Comparison of ENCODE assay signal across 11 mouse cellular contexts in the genomic region with DNA sequence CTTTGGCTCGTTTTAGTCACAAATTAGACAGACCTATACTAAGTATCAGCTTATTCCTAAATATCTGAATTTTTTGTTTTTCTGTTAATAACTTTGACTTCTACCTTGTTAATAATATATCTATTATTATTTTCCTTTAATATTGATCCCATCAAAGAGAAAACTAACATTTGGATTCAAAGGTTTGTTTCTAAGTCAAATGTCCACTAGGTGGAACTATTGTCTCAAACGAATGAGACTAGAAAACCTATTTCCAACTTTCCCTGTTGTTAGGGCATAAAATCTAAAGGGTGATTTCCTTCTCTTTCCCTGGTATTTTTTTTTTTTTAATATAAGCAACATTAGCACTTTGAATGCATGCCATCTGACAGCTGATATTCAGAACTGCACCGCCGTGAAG. TPM values are rescaled to one million over a fixed set of nuclear protein-coding genes. Genes with fewer than 3 reads are reported as not detected.
A peak's percentile ranks its signal among the peaks of the same experiment; 100 is the strongest.
DNase-seq lines count a peak whose midpoint lies in the region; ATAC-seq lines count a peak whose summit lies in the region.
"Had no signal": no experiment of that assay in that cellular context is flagged by ENCODE, and none has a peak within 500 bp of the region (broad histone marks: within the 10 kb centered on the region; RNA-seq: fewer than 3 reads in every experiment).

No protein-coding gene starts in this region.

- no peaks in the 10 kb centered on the region for H3K36me3 ChIP-seq in hindbrain, embryonic 11.5 days (ENCODE audit: control insufficient read depth, insufficient read depth, low read length)
- H3K36me3 ChIP-seq in hindbrain, embryonic 13.5 days = no peaks in the 10 kb centered on the region
- no peaks in the 10 kb centered on the region for H3K36me3 ChIP-seq in midbrain, embryonic 14.5 days (ENCODE audit: control insufficient read depth, insufficient read depth, low read length)
- H3K36me3 ChIP-seq in midbrain, embryonic 10.5 days = no peaks in the 10 kb centered on the region
- no peaks in the 10 kb centered on the region for H3K36me3 ChIP-seq in splenic B cell, adult 2 months (ENCODE audit: control insufficient read depth, insufficient read depth, low read length, poor library complexity, severe bottlenecking)
- H3K36me3 ChIP-seq: heart, embryonic 13.5 days had no signal

- no peak overlapping the region for H3K4me2 ChIP-seq in hindbrain, embryonic 11.5 days (replicated peaks; ENCODE audit: low read depth, low read length)
- no peak overlapping the region for H3K4me2 ChIP-seq in hindbrain, embryonic 13.5 days
- no peak overlapping the region for H3K4me2 ChIP-seq in midbrain, embryonic 14.5 days (ENCODE audit: low read length)
- H3K4me2 ChIP-seq: heart, embryonic 13.5 days had no signal

- no peak overlapping the region for H3K27ac ChIP-seq in hindbrain, embryonic 11.5 days (ENCODE audit: low read depth, low read length)
- H3K27ac ChIP-seq in hindbrain, embryonic 13.5 days = no peak overlapping the region
- no peak overlapping the region for H3K27ac ChIP-seq in midbrain, embryonic 14.5 days (replicated peaks; ENCODE audit: low read depth, low read length)
- H3K27ac ChIP-seq in midbrain, embryonic 10.5 days (replicated peaks) = no peak overlapping the region
- H3K27ac ChIP-seq: heart, embryonic 13.5 days; macrophage had no signal

- H3K4me3 ChIP-seq in hindbrain, embryonic 11.5 days (ENCODE audit: low read depth, low read length) = no peak overlapping the region
- no peak overlapping the region for H3K4me3 ChIP-seq in hindbrain, embryonic 13.5 days
- no peak overlapping the region for H3K4me3 ChIP-seq in midbrain, embryonic 14.5 days (replicated peaks; ENCODE audit: low read depth, low read length)
- H3K4me3 ChIP-seq in midbrain, embryonic 10.5 days = no peak overlapping the region
- H3K4me3 ChIP-seq: heart, embryonic 13.5 days had no signal

- no peaks in the 10 kb centered on the region for H3K4me1 ChIP-seq in hindbrain, embryonic 11.5 days (replicated peaks; ENCODE audit: control insufficient read depth, insufficient read depth, low read length)
- H3K4me1 ChIP-seq in hindbrain, embryonic 13.5 days (replicated peaks) = no peaks in the 10 kb centered on the region
- H3K4me1 ChIP-seq in midbrain, embryonic 14.5 days (ENCODE audit: control insufficient read depth, insufficient read depth, low read length) = no peaks in the 10 kb centered on the region
- H3K4me1 ChIP-seq in midbrain, embryonic 10.5 days = no peaks in the 10 kb centered on the region
- H3K4me1 ChIP-seq: heart, embryonic 13.5 days had no signal

- peak; percentile 44 for DNase-seq in hindbrain, embryonic 11.5 days (ENCODE audit: low spot score)
- DNase-seq in midbrain, embryonic 14.5 days = peak; percentile 87
- DNase-seq in midbrain, embryonic 10.5 days (ENCODE audit: low spot score) = no peak
- peak; percentile 49 for DNase-seq in brain, adult 2 months (ENCODE audit: low read depth, low spot score)
- DNase-seq in splenic B cell, adult 2 months (ENCODE audit: low read depth, low spot score) = peak; percentile 45
- no peak for DNase-seq in adrenal gland, adult 8-10 months
- DNase-seq in spleen, postnatal 10 days (ENCODE audit: low spot score in 2 of 2) = no peak
- DNase-seq: kidney, adult 8-10 months had no signal

- 40% methylated on average over 4 of the region's 4 CpGs for WGBS in hindbrain, embryonic 11.5 days
- 29% methylated on average over 4 of the region's 4 CpGs for WGBS in hindbrain, embryonic 13.5 days
- WGBS in midbrain, embryonic 14.5 days = 35% methylated on average over 4 of the region's 4 CpGs
- WGBS in midbrain, embryonic 10.5 days = 50% methylated on average over 4 of the region's 4 CpGs

- H3K27me3 ChIP-seq in hindbrain, embryonic 11.5 days (ENCODE audit: control insufficient read depth, insufficient read depth, low read length) = no peaks in the 10 kb centered on the region
- H3K27me3 ChIP-seq in hindbrain, embryonic 13.5 days = no peaks in the 10 kb centered on the region
- no peaks in the 10 kb centered on the region for H3K27me3 ChIP-seq in midbrain, embryonic 14.5 days (ENCODE audit: control insufficient read depth, insufficient read depth, low read length)
- no peaks in the 10 kb centered on the region for H3K27me3 ChIP-seq in midbrain, embryonic 10.5 days (ENCODE audit: low read depth, poor library complexity, severe bottlenecking)
- no peaks in the 10 kb centered on the region for H3K27me3 ChIP-seq in splenic B cell, adult 2 months (ENCODE audit: control insufficient read depth, insufficient read depth, low read length, poor library complexity, severe bottlenecking)
- H3K27me3 ChIP-seq: heart, embryonic 13.5 days had no signal

- no peak for ATAC-seq in hindbrain, embryonic 11.5 days (ENCODE audit: low FRiP score)
- ATAC-seq in hindbrain, embryonic 13.5 days (ENCODE audit: low FRiP score) = no peak
- ATAC-seq in midbrain, embryonic 14.5 days (ENCODE audit: low FRiP score, low TSS enrichment) = no peak

- H3K9ac ChIP-seq in hindbrain, embryonic 11.5 days (ENCODE audit: low read depth, low read length) = no peak overlapping the region
- H3K9ac ChIP-seq in hindbrain, embryonic 13.5 days = no peak overlapping the region
- H3K9ac ChIP-seq in midbrain, embryonic 14.5 days (replicated peaks; ENCODE audit: low read length) = no peak overlapping the region
- H3K9ac ChIP-seq: heart, embryonic 13.5 days had no signal

- H3K9me3 ChIP-seq in hindbrain, embryonic 11.5 days (ENCODE audit: control insufficient read depth, low read length) = no peaks in the 10 kb centered on the region
- no peaks in the 10 kb centered on the region for H3K9me3 ChIP-seq in hindbrain, embryonic 13.5 days
- no peaks in the 10 kb centered on the region for H3K9me3 ChIP-seq in midbrain, embryonic 14.5 days (ENCODE audit: control insufficient read depth, low read length)
- H3K9me3 ChIP-seq in midbrain, embryonic 10.5 days (replicated peaks) = no peaks in the 10 kb centered on the region
- H3K9me3 ChIP-seq: heart, embryonic 13.5 days had no signal

RNA-seq across cellular contexts. Expression of gene Ndnf, which starts 20.0 kb away (rescaled TPM):
- polyA plus RNA-seq in hindbrain, embryonic 11.5 days (2014; fragmentation: Nextera tagmentation; extraction: Ambion mirVana) = 19.3 and 21.7 TPM in 2 replicates
- polyA plus RNA-seq in hindbrain, embryonic 13.5 days (2015; fragmentation: Nextera tagmentation; extraction: Ambion mirVana) = 8.3 and 11.5 TPM in 2 replicates
- polyA plus RNA-seq in midbrain, embryonic 14.5 days (2014; fragmentation: Nextera tagmentation; extraction: Ambion mirVana) = 5.2 and 6.0 TPM in 2 replicates
- polyA plus RNA-seq in midbrain, embryonic 10.5 days (2016; fragmentation: Nextera tagmentation; extraction: Ambion mirVana) = 14.3 and 17.5 TPM in 2 replicates
- total RNA-seq in adrenal gland, adult 8-10 months (2022) = 1 to 10 TPM in 3 of 4 experiments, under 1 TPM in 1; 0.45 to 2.8 (median 1.4) TPM

Comparison
In these comparisons a context has a peak if more than half of its experiments do, and no peak if none do; other contexts are left out.
1. DNase-seq: peak in hindbrain, embryonic 11.5 days (single experiment), midbrain, embryonic 14.5 days (single experiment), brain, adult 2 months (single experiment) and splenic B cell, adult 2 months (single experiment); none in midbrain, embryonic 10.5 days (single experiment), adrenal gland, adult 8-10 months (single experiment) and spleen, postnatal 10 days (0 of 2).